Mouse (Mus musculus): ENCODE data around the gene Card9. TPM values are rescaled to one million over a fixed set of nuclear protein-coding genes. Genes with fewer than 3 reads are reported as not detected.
"Not testable (repeated sequence)": the region's sequence is repeated elsewhere in the genome, so short reads cannot be mapped to it uniquely, and the experiment has no call there.

The Card9 gene
- polyA plus RNA-seq, 1 experiment = not detected

DNA sequence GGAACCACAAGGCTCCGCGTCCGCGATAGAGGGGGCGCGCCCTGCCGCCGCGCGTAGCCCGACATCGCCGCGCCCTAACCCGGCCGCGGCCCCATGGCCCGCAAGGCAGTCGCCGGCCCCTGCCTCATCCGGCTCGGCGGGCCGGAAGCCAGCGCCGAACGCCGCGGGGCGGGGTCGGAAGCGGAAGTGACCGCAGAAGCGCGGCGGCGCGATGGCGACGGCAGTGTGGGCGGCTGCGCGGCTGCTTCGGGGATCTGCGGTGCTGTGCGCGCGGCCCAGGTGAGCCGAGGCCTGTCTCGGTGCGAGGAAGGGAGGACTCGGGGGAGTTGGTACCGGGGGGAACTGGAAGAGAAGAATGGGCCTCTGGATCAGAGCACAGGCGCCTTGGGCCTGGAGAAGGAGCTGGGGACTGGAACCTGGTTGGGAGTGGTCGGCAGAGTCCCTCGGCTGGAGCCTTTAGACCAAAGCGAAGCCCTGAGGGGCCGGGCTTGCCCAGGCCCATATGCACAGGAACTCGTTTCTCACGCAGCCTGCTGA, 28.5 kb upstream of the Card9 start, which contains the start of the genes Entr1 and Pmpca:
Gene Entr1, minus strand, starts transcription at position 163 of the 537 bp plus-strand sequence.
Gene Pmpca, plus strand, starts transcription at position 186 of the 537 bp plus-strand sequence.
- H3K27me3 ChIP-seq (ENCODE audit: control insufficient read depth, insufficient read depth, low read length, poor library complexity, severe bottlenecking) = no peaks in the 10 kb centered on the region
- no peaks in the 10 kb centered on the region for H3K4me1 ChIP-seq (ENCODE audit: control insufficient read depth, insufficient read depth, low read length)
- H3K9ac ChIP-seq (ENCODE audit: low read depth, poor library complexity, severe bottlenecking) = peak within 1 kb of the TSS; percentile 86
- TF ChIP-seq POLR2A (IDR thresholded peaks at IDR 0.05; ENCODE audit: insufficient read depth, low read length) (peak; percentile 82), EP300 (IDR thresholded peaks at IDR 0.05; ENCODE audit: insufficient read depth, low read depth, low read length) (0 out of 2 replicates have a peak, but pooled peaks have one; percentile 15), CTCF (IDR thresholded peaks at IDR 0.05; ENCODE audit: low read depth, low read length) (no peak)
- no peak within 1 kb of the TSS for H3K27ac ChIP-seq (ENCODE audit: insufficient read depth, low read length)
- H3K36me3 ChIP-seq (ENCODE audit: control insufficient read depth, insufficient read depth, low read length, poor library complexity, severe bottlenecking) = peaks cover 65% of the 10 kb centered on the region
- no peaks in the 10 kb centered on the region for H3K9me3 ChIP-seq (replicated peaks; ENCODE audit: control insufficient read depth, insufficient read depth, low read length, poor library complexity, severe bottlenecking)
- peak within 1 kb of the TSS; percentile 93 for H3K4me3 ChIP-seq (ENCODE audit: low read depth, low read length)

DNA sequence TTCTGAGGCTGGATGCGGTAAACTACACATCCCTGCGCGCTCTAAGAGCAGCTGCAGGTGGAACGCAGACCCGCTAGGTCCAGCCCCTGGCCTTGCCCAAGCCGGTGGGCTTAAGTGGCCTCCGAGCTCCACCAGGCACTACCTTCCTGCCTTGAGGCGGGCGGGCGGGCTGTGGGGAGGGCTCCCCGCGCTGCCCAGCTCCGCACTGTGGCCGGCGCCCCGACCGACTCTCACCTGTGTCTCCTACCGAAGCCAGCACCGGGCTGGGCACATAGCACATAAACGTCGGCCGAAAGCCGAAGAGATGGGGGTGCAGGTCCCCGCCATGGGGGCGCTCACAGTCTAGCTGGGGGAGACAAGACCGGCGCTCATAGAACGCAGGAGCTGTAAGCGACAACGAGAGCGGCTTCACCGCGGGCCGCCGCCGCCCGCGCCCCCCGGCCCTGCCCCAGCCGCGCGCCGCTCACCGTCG, 28.0 kb upstream of the Card9 start:
- H3K27ac ChIP-seq (ENCODE audit: insufficient read depth, low read length) = no peak overlapping the region
- TF ChIP-seq CTCF (IDR thresholded peaks at IDR 0.05; ENCODE audit: low read depth, low read length) (no peak), EP300 (IDR thresholded peaks at IDR 0.05; ENCODE audit: insufficient read depth, low read depth, low read length) (no peak), POLR2A (IDR thresholded peaks at IDR 0.05; ENCODE audit: insufficient read depth, low read length) (no peak)
- H3K4me3 ChIP-seq (ENCODE audit: low read depth, low read length) = peak overlapping the region; percentile 93
- no peaks in the 10 kb centered on the region for H3K9me3 ChIP-seq (replicated peaks; ENCODE audit: control insufficient read depth, insufficient read depth, low read length, poor library complexity, severe bottlenecking)
- H3K9ac ChIP-seq (ENCODE audit: low read depth, poor library complexity, severe bottlenecking) = peak overlapping the region; percentile 86
- peaks cover 65% of the 10 kb centered on the region for H3K36me3 ChIP-seq (ENCODE audit: control insufficient read depth, insufficient read depth, low read length, poor library complexity, severe bottlenecking)
- H3K27me3 ChIP-seq (ENCODE audit: control insufficient read depth, insufficient read depth, low read length, poor library complexity, severe bottlenecking) = no peaks in the 10 kb centered on the region
- no peaks in the 10 kb centered on the region for H3K4me1 ChIP-seq (ENCODE audit: control insufficient read depth, insufficient read depth, low read length)

DNA sequence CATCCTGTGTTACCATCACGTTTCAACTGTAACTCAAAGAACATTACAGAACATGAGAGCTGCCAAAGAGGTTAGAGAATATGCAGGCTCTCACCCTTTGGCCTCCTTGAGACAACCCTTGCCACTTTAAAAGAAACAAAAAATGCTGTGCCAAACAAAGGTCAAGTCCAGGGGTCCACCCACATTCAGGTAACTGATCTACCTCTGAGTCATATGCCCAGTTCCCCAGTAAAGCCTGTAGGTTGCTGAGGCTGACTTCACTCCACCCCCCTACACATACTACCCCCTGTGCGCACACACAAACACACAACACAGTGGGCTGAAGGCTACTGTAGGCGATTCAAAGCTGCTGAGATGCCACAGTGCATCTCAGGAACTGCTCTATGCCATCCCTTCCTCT, 27.0 kb upstream of the Card9 start:
- Histone ChIP-seq H3K4me1 (ENCODE audit: control insufficient read depth, insufficient read depth, low read length) (no peaks in the 10 kb centered on the region), H3K27me3 (ENCODE audit: control insufficient read depth, insufficient read depth, low read length, poor library complexity, severe bottlenecking) (no peaks in the 10 kb centered on the region), H3K36me3 (ENCODE audit: control insufficient read depth, insufficient read depth, low read length, poor library complexity, severe bottlenecking) (peaks cover 63% of the 10 kb centered on the region), H3K4me3 (ENCODE audit: low read depth, low read length) (no peak overlapping the region), H3K9ac (ENCODE audit: low read depth, poor library complexity, severe bottlenecking) (no peak overlapping the region), H3K27ac (ENCODE audit: insufficient read depth, low read length) (no peak overlapping the region), H3K9me3 (replicated peaks; ENCODE audit: control insufficient read depth, insufficient read depth, low read length, poor library complexity, severe bottlenecking) (no peaks in the 10 kb centered on the region)
- no peak for TF ChIP-seq CTCF (IDR thresholded peaks at IDR 0.05; ENCODE audit: low read depth, low read length)
- TF ChIP-seq EP300 (IDR thresholded peaks at IDR 0.05; ENCODE audit: insufficient read depth, low read depth, low read length) = no peak
- TF ChIP-seq POLR2A (IDR thresholded peaks at IDR 0.05; ENCODE audit: insufficient read depth, low read length) = no peak

DNA sequence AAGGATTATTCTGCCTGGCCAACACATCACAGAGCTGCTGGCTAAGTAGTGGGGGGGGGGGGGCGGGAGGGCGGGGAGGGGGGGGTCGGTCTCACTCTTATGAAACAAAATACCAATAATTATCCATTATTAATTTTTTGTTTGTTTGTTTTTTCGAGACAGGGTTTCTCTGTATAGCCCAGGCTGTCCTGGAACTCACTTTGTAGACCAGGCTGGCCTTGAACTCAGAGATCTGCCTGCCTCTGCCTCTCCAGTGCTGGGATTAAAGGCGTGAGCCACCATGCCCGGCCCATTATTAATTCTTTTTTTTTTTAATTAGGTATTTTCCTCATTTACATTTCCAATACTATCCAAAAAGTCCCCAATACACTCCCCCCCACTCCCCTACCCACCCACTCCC, 20.2 kb upstream of the Card9 start:
- H3K27ac ChIP-seq (ENCODE audit: insufficient read depth, low read length); H3K4me1 ChIP-seq (ENCODE audit: control insufficient read depth, insufficient read depth, low read length); H3K27me3 ChIP-seq (ENCODE audit: control insufficient read depth, insufficient read depth, low read length, poor library complexity, severe bottlenecking); H3K9me3 ChIP-seq (replicated peaks; ENCODE audit: control insufficient read depth, insufficient read depth, low read length, poor library complexity, severe bottlenecking): not testable (repeated sequence)
- Histone ChIP-seq H3K4me3 (ENCODE audit: low read depth, low read length) (peak overlapping the region; percentile 77), H3K36me3 (ENCODE audit: control insufficient read depth, insufficient read depth, low read length, poor library complexity, severe bottlenecking) (peaks cover 42% of the 10 kb centered on the region), H3K9ac (ENCODE audit: low read depth, poor library complexity, severe bottlenecking) (0 out of 2 replicates have a peak overlapping the region, but pooled peaks have one; percentile 18)

DNA sequence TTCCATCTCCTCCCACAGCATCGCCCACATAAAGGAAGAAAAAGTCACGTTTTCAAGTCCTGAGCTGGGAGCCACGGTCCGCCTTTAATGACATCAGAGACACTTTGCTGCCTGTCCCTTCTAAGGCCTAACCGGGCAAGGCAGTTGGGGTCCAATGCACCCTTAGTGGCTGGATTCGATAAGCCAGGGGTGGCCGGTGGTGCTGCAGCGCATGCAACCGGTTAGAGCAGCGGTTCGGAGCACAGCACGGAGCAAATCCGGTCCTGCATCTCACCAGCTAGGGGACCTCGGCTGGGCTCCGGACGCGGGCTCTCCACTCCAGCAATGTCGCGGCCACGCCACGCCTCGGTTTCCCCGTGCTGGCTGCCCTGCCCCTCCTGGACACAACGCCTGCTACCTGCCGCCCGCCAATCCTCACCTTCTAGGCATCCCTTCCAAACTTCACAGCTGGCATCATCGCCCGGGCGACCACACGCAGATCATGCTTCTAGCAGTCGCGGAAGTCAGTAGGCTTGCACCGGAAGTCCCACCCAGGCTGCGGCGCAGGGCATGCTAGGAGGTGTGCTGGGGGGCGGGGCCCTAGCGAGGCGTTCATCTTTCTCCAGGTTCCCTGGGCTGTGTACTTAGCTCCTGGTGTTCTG, 19.5 kb upstream of the Card9 start, which contains the start of gene Snapc4:
Gene Snapc4, minus strand, starts transcription at position 523 of the 641 bp plus-strand sequence.
- Histone ChIP-seq H3K4me3 (ENCODE audit: low read depth, low read length) (peak within 1 kb of the TSS; percentile 97), H3K9me3 (replicated peaks; ENCODE audit: control insufficient read depth, insufficient read depth, low read length, poor library complexity, severe bottlenecking) (no peaks in the 10 kb centered on the region), H3K9ac (ENCODE audit: low read depth, poor library complexity, severe bottlenecking) (peak within 1 kb of the TSS; percentile 71), H3K36me3 (ENCODE audit: control insufficient read depth, insufficient read depth, low read length, poor library complexity, severe bottlenecking) (peaks cover 36% of the 10 kb centered on the region), H3K4me1 (ENCODE audit: control insufficient read depth, insufficient read depth, low read length) (no peaks in the 10 kb centered on the region), H3K27me3 (ENCODE audit: control insufficient read depth, insufficient read depth, low read length, poor library complexity, severe bottlenecking) (no peaks in the 10 kb centered on the region), H3K27ac (ENCODE audit: insufficient read depth, low read length) (no peak within 1 kb of the TSS)
- no peak for TF ChIP-seq CTCF (IDR thresholded peaks at IDR 0.05; ENCODE audit: low read depth, low read length)
- peak; percentile 64 for TF ChIP-seq POLR2A (IDR thresholded peaks at IDR 0.05; ENCODE audit: insufficient read depth, low read length)
- no peak for TF ChIP-seq EP300 (IDR thresholded peaks at IDR 0.05; ENCODE audit: insufficient read depth, low read depth, low read length)

DNA sequence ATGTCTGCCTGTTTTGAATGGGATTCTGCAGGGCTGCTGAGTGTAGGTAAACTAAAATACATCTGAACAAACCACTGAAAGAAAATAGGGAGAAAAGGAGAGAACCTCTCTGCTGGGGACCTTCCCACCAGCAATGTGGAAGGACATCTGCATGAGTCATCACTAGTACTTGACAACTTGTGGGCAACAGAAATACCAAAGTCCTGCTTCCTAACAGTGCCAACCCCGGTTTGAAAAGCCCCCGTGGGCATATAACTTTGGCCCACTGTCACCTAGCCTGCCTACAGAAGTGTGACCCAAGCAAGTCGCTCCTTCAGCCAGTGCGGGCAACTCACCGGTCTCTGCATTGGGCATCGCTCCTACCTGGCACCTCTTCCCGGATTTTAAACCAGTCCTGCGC, 11.7 kb upstream of the Card9 start:
- H3K4me1 ChIP-seq (ENCODE audit: control insufficient read depth, insufficient read depth, low read length) = no peaks in the 10 kb centered on the region
- H3K9ac ChIP-seq (ENCODE audit: low read depth, poor library complexity, severe bottlenecking) = no peak overlapping the region
- no peak overlapping the region for H3K27ac ChIP-seq (ENCODE audit: insufficient read depth, low read length)
- H3K9me3 ChIP-seq (replicated peaks; ENCODE audit: control insufficient read depth, insufficient read depth, low read length, poor library complexity, severe bottlenecking) = no peaks in the 10 kb centered on the region
- H3K4me3 ChIP-seq (ENCODE audit: low read depth, low read length) = no peak overlapping the region
- TF ChIP-seq POLR2A (IDR thresholded peaks at IDR 0.05; ENCODE audit: insufficient read depth, low read length) (no peak), EP300 (IDR thresholded peaks at IDR 0.05; ENCODE audit: insufficient read depth, low read depth, low read length) (no peak), CTCF (IDR thresholded peaks at IDR 0.05; ENCODE audit: low read depth, low read length) (no peak)
- H3K27me3 ChIP-seq (ENCODE audit: control insufficient read depth, insufficient read depth, low read length, poor library complexity, severe bottlenecking) = no peaks in the 10 kb centered on the region
- H3K36me3 ChIP-seq (ENCODE audit: control insufficient read depth, insufficient read depth, low read length, poor library complexity, severe bottlenecking) = peaks cover 64% of the 10 kb centered on the region
